Mouse (Mus musculus) kidney, embryonic 14.5 days (tissue): ENCODE data around the gene Hnrnpa0. TPM values are rescaled to one million over a fixed set of nuclear protein-coding genes. Genes with fewer than 3 reads are reported as not detected.
"Not testable (repeated sequence)": the region's sequence is repeated elsewhere in the genome, so short reads cannot be mapped to it uniquely, and the experiment has no call there.

Source experiments
- ATAC-seq: fragments of 200-750 bp; cut with Nextera tagmentation; 2 replicates; pipeline ENCODE4 v1.8.0; 2017; ENCODE audit warnings: moderate number of reproducible peaks, mild to moderate bottlenecking, moderate TSS enrichment, moderate library complexity; ENCODE audit not compliant: low FRiP score, low TSS enrichment
- H3K27ac ChIP-seq: fragments of 300-500 bp; sonication (generic); 2 replicates; pipeline ENCODE4 v1.5.1; 2014; ENCODE audit warnings: low read depth, mild to moderate bottlenecking, low read length, moderate library complexity, mixed read lengths
- H3K27me3 ChIP-seq: fragments of 300-500 bp; sonication (generic); 2 replicates; pipeline ENCODE4 v1.6.1; 2014; ENCODE audit warnings: mild to moderate bottlenecking, low read length; ENCODE audit not compliant: control insufficient read depth, insufficient read depth
- H3K36me3 ChIP-seq: fragments of 300-500 bp; sonication (generic); 2 replicates; pipeline ENCODE4 v1.6.1; 2014; ENCODE audit warnings: low read length, mixed read lengths; ENCODE audit not compliant: control insufficient read depth, insufficient read depth
- H3K4me1 ChIP-seq: fragments of 300-500 bp; sonication (generic); 2 replicates; pipeline ENCODE4 v1.6.1; 2014; ENCODE audit warnings: low read length, mixed read lengths; ENCODE audit not compliant: control insufficient read depth, insufficient read depth
- H3K4me2 ChIP-seq: fragments of 300-500 bp; sonication (generic); replicated peaks from 2 replicates; pipeline ENCODE4 v1.6.1; 2014; ENCODE audit warnings: low read depth, mild to moderate bottlenecking, low read length
- H3K4me3 ChIP-seq: fragments of 300-500 bp; sonication (generic); 2 replicates; pipeline ENCODE4 v1.5.1; 2014; ENCODE audit warnings: mild to moderate bottlenecking, low read length
- H3K9ac ChIP-seq: fragments of 300-500 bp; sonication (generic); 2 replicates; pipeline ENCODE4 v1.6.1; 2014; ENCODE audit warnings: low read depth, mild to moderate bottlenecking, low read length, moderate library complexity
- H3K9me3 ChIP-seq: fragments of 300-500 bp; sonication (generic); 2 replicates; pipeline ENCODE4 v1.6.1; 2016; ENCODE audit warnings: low read length; ENCODE audit not compliant: control insufficient read depth
- WGBS: fragments of 180-500 bp; shearing (Covaris S2); extraction: QIAGEN DNeasy Blood & Tissue Kit; methylation state at CpG from one replicate; pipeline ENCODE4 v1.1.7; 2014; 5-methylcytosine and 5-hydroxymethylcytosine counted together
- polyA plus RNA-seq: library from polyadenylated mRNA; unstranded; fragments of >200 nt; fragmentation: Nextera tagmentation; extraction: Ambion mirVana; gene quantifications from 2 replicates; pipeline ENCODE4 v1.2.1, GENCODE M21; 2014

Gene Hnrnpa0
- polyA plus RNA-seq, 1 experiment from 2014 or later = 55.5 TPM

DNA sequence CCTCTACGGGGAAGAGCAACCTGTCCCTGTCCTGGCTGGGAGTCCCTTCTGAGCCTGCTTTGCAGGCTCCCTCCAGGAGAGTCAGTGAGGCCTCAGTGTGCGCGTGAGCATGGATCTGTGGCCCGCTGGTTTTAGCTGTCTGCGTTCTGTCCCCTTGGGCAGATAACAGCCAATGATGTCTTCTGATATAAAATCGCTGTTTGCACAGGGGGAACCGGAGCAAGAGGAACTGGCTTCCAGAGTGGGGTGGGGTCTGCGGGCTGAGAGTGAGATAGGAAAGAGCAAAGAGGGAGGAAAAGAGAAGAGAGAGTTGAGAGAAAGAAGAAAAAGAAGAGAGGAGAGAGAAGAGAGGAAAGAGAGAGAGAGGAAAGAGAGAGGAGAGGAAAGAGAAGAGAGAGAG is 28.7 kb upstream of the Hnrnpa0 start:
- Histone ChIP-seq H3K9me3 (0 out of 2 replicates have a peak, but pooled peaks cover 2% of the 10 kb centered on the region), H3K4me2 (peak overlapping the region; percentile 71), H3K4me1 (no peaks in the 10 kb centered on the region; the same call in 1 of the 2 replicates), H3K9ac (peak overlapping the region; percentile 53), H3K27ac (no peak overlapping the region), H3K27me3 (no peaks in the 10 kb centered on the region), H3K36me3 (peaks cover 7% of the 10 kb centered on the region; the same call in 1 of the 2 replicates), H3K4me3 (peak overlapping the region; percentile 58)
- ATAC-seq = no peak
- WGBS = 32% methylated on average over 8 of the region's 8 CpGs

GRCm38 (mm10) chr13:58156031-58156430 is 27.7 kb upstream of the Hnrnpa0 start:
- H3K27ac ChIP-seq = no peak overlapping the region
- no peaks in the 10 kb centered on the region for H3K27me3 ChIP-seq
- H3K9me3 ChIP-seq = 0 out of 2 replicates have a peak, but pooled peaks cover 2% of the 10 kb centered on the region
- no peak overlapping the region for H3K4me2 ChIP-seq
- no peak overlapping the region for H3K9ac ChIP-seq
- no peaks in the 10 kb centered on the region; the same call in 1 of the 2 replicates for H3K4me1 ChIP-seq
- H3K4me3 ChIP-seq = no peak overlapping the region
- no peak for ATAC-seq
- WGBS = 94% methylated on average over 2 of the region's 2 CpGs
- peaks cover 7% of the 10 kb centered on the region; the same call in 1 of the 2 replicates for H3K36me3 ChIP-seq

DNA sequence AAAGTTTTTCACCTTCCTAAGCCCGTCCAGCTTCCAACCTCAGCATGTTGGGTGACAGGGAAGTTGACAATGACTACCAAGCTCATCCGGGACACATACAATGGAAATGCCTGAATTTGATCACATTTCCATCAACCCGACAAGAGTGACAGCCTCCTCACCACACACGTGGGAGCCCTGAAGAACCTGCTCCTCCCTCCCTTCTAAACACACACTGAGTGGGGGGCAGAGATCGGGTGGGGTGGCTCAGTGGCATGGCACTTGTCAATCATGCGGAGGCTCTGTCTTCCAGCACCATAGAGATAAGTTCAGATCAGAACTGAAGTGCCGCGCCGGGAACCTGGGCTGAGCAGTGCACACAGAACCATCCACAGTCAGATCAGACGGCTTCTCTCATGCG is 22.1 kb upstream of the Hnrnpa0 start:
- 84% methylated on average over 11 of the region's 11 CpGs for WGBS
- ATAC-seq = no peak
- no peaks in the 10 kb centered on the region for H3K4me1 ChIP-seq

DNA sequence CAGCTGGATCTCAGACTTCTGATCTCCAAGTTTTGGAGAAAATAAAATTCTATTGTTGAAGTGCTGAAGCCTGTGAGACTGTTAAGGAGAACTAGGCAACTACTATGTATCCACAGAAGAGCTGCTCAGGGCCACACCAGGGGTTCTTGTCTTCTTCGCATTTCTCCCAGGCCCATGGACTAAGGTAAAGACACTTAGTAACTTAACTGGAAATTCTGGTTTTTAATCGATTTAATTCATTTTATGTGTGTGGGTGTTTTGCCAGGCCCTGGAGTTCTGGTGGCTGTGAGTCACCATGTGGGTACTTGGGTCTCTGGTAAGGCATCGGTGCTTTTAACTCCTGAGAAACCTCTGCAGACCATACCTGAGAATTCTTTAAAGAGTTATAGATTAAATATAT is 21.3 kb upstream of the Hnrnpa0 start:
- H3K9me3 ChIP-seq = no peaks in the 10 kb centered on the region
- H3K9ac ChIP-seq = no peak overlapping the region
- no peak for ATAC-seq
- H3K4me3 ChIP-seq = no peak overlapping the region
- no peak overlapping the region for H3K4me2 ChIP-seq
- 81% methylated on average over 3 of the region's 3 CpGs for WGBS
- no peaks in the 10 kb centered on the region for H3K36me3 ChIP-seq
- no peaks in the 10 kb centered on the region for H3K27me3 ChIP-seq
- H3K4me1 ChIP-seq = no peaks in the 10 kb centered on the region
- H3K27ac ChIP-seq = no peak overlapping the region

More for the DNA sequence above, 22.1 kb upstream of the Hnrnpa0 start:
- Histone ChIP-seq H3K4me2 (no peak overlapping the region), H3K4me3 (no peak overlapping the region), H3K27me3 (no peaks in the 10 kb centered on the region), H3K9me3 (0 out of 2 replicates have a peak, but pooled peaks cover 2% of the 10 kb centered on the region), H3K36me3 (no peaks in the 10 kb centered on the region), H3K27ac (no peak overlapping the region), H3K9ac (no peak overlapping the region)

- ATAC-seq = peak; percentile 72; the same call in 1 of the 2 replicates
- Histone ChIP-seq H3K27me3 (no peaks in the 10 kb centered on the region), H3K27ac (no peak overlapping the region), H3K4me3 (peak overlapping the region; percentile 36), H3K4me1 (no peaks in the 10 kb centered on the region), H3K9me3 (no peaks in the 10 kb centered on the region), H3K36me3 (no peaks in the 10 kb centered on the region), H3K4me2 (peak overlapping the region; percentile 70), H3K9ac (no peak overlapping the region)
- WGBS = 32% methylated on average over 5 of the region's 5 CpGs
Observed at GRCm38 (mm10) chr13:58149033-58149558, 20.7 kb upstream of the Hnrnpa0 start.

- peak overlapping the region; percentile 36 for H3K4me3 ChIP-seq
Observed at GRCm38 (mm10) chr13:58148256-58148831, 20.0 kb upstream of the Hnrnpa0 start.

GRCm38 (mm10) chr13:58147760-58148159 is 19.4 kb upstream of the Hnrnpa0 start:
- Histone ChIP-seq H3K4me1 (no peaks in the 10 kb centered on the region), H3K4me3 (no peak overlapping the region), H3K27ac (no peak overlapping the region), H3K36me3 (no peaks in the 10 kb centered on the region), H3K4me2 (no peak overlapping the region), H3K9me3 (no peaks in the 10 kb centered on the region), H3K27me3 (no peaks in the 10 kb centered on the region), H3K9ac (no peak overlapping the region)
- WGBS = 81% methylated on average over 1 of the region's 1 CpGs
- ATAC-seq = no peak

More at GRCm38 (mm10) chr13:58148256-58148831, 20.0 kb upstream of the Hnrnpa0 start:
- no peaks in the 10 kb centered on the region for H3K9me3 ChIP-seq
- H3K36me3 ChIP-seq = no peaks in the 10 kb centered on the region
- H3K4me1 ChIP-seq = no peaks in the 10 kb centered on the region
- no peak overlapping the region; the same call in 1 of the 2 replicates for H3K9ac ChIP-seq
- H3K27ac ChIP-seq = 0 out of 2 replicates have a peak overlapping the region, but pooled peaks have one; percentile 42
- peak; percentile 94 for ATAC-seq
- no peaks in the 10 kb centered on the region for H3K27me3 ChIP-seq
- peak overlapping the region; percentile 70 for H3K4me2 ChIP-seq
- WGBS = under 1% methylated on average over 17 of the region's 17 CpGs

DNA sequence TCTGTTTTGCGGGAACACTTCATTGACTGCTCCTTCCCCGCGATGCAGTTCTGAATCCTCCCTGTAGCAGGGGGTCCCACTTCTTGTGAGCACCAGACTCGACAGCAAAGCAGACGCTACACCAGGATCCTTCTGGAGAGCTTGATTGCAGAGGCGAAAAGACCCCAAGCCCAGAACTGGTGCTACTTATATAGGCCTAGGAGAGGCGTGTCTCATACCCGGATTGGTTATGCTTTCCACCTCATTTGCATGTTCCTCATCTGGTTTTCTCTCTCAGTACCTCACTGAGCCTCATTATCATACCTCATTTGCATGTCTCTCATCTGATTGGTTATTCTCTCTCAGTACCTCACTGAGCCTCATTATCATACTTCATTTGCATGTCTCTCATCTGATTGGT is 18.2 kb upstream of the Hnrnpa0 start:
- not testable (repeated sequence) for H3K9me3 ChIP-seq, H3K4me3 ChIP-seq, H3K27ac ChIP-seq, H3K27me3 ChIP-seq, H3K4me2 ChIP-seq, H3K4me1 ChIP-seq, H3K36me3 ChIP-seq, H3K9ac ChIP-seq, ATAC-seq
- WGBS = 96% methylated on average over 8 of the region's 8 CpGs

DNA sequence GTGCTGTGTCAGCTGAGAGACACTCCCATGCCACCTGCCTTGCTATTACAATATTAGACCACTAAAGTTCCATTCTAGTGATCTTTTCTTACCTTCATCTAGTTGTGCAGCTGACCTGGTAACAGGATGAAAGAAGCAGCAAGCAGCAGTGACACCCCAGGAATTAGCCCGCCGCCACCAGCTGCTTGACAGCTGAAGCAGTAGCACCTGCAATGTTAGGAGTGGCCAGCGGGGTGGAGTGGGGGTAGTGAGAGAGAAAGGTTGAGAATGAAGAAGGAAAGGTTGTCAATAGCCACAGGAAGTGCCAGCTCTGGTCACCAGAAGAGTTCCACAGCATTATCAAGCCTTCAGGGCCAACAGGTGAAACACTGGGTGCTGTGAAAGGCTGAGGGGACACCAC is 3.3 kb upstream of the Hnrnpa0 start:
- no peak overlapping the region for H3K9ac ChIP-seq
- WGBS = 61% methylated on average over 3 of the region's 3 CpGs
- H3K27me3 ChIP-seq = no peaks in the 10 kb centered on the region
- peaks cover 6% of the 10 kb centered on the region; the same call in 1 of the 2 replicates for H3K4me1 ChIP-seq
- H3K4me2 ChIP-seq = no peak overlapping the region
- H3K36me3 ChIP-seq = peaks cover 4% of the 10 kb centered on the region; the same call in 1 of the 2 replicates
- H3K27ac ChIP-seq = no peak overlapping the region
- no peak overlapping the region for H3K4me3 ChIP-seq
- no peak for ATAC-seq
- no peaks in the 10 kb centered on the region for H3K9me3 ChIP-seq
